Mouse (Mus musculus): Measurements from ENCODE around the gene Auts2. TPM values are rescaled to one million over a fixed set of nuclear protein-coding genes. Genes with fewer than 3 reads are reported as not detected.

The Auts2 gene
- polyA plus RNA-seq, 1 experiment from 2014 or later: 19.0 TPM

- Histone ChIP-seq H3K27ac (no peak overlapping the region), H3K9ac (no peak overlapping the region), H3K4me2 (replicated peaks) (no peak overlapping the region), H3K4me1 (replicated peaks) (no peaks in the 10 kb centered on the region), H3K4me3 (replicated peaks) (no peak overlapping the region), H3K36me3 (no peaks in the 10 kb centered on the region), H3K27me3 (replicated peaks) (no peaks in the 10 kb centered on the region), H3K9me3 (no peaks in the 10 kb centered on the region)
- no peak for ATAC-seq
- 88% methylated on average over 14 of the region's 14 CpGs for WGBS
Observed at GRCm38 (mm10) chr5:131781063-131781462, 762.1 kb downstream of the Auts2 start.

GRCm38 (mm10) chr5:131779171-131779570, 764.0 kb downstream of the Auts2 start:
- Histone ChIP-seq H3K36me3 (no peaks in the 10 kb centered on the region), H3K4me1 (replicated peaks) (no peaks in the 10 kb centered on the region), H3K27ac (no peak overlapping the region), H3K4me2 (replicated peaks) (no peak overlapping the region), H3K4me3 (replicated peaks) (no peak overlapping the region), H3K9ac (no peak overlapping the region), H3K27me3 (replicated peaks) (no peaks in the 10 kb centered on the region), H3K9me3 (no peaks in the 10 kb centered on the region)
- ATAC-seq: no peak

GRCm38 (mm10) chr5:131775672-131776071, 767.5 kb downstream of the Auts2 start:
- no peaks in the 10 kb centered on the region for H3K27me3 ChIP-seq (replicated peaks)
- no peak overlapping the region for H3K9ac ChIP-seq
- no peaks in the 10 kb centered on the region for H3K36me3 ChIP-seq
- no peak overlapping the region for H3K4me3 ChIP-seq (replicated peaks)
- H3K27ac ChIP-seq: no peak overlapping the region
- H3K4me1 ChIP-seq (replicated peaks): no peaks in the 10 kb centered on the region
- 66% methylated on average over 5 of the region's 5 CpGs for whole genome bisulfite sequencing
- no peak overlapping the region for H3K4me2 ChIP-seq (replicated peaks)
- no peak for ATAC-seq
- H3K9me3 ChIP-seq: no peaks in the 10 kb centered on the region

- Histone ChIP-seq H3K9me3 (no peaks in the 10 kb centered on the region), H3K9ac (no peak overlapping the region), H3K27ac (no peak overlapping the region), H3K4me2 (replicated peaks) (no peak overlapping the region), H3K4me3 (replicated peaks) (no peak overlapping the region), H3K36me3 (no peaks in the 10 kb centered on the region), H3K27me3 (replicated peaks) (no peaks in the 10 kb centered on the region), H3K4me1 (replicated peaks) (no peaks in the 10 kb centered on the region)
- WGBS: 57% methylated on average over 12 of the region's 12 CpGs
- peak; percentile 56; the same call in 1 of the 2 replicates for ATAC-seq
Observed at GRCm38 (mm10) chr5:131775222-131775621, 767.9 kb downstream of the Auts2 start.

GRCm38 (mm10) chr5:131774792-131775191, 768.4 kb downstream of the Auts2 start:
- no peaks in the 10 kb centered on the region for H3K36me3 ChIP-seq
- WGBS: 89% methylated on average over 6 of the region's 6 CpGs
- no peak overlapping the region for H3K4me2 ChIP-seq (replicated peaks)
- H3K27ac ChIP-seq: no peak overlapping the region
- ATAC-seq: no peak
- no peak overlapping the region for H3K4me3 ChIP-seq (replicated peaks)
- no peaks in the 10 kb centered on the region for H3K4me1 ChIP-seq (replicated peaks)
- no peaks in the 10 kb centered on the region for H3K9me3 ChIP-seq
- H3K9ac ChIP-seq: no peak overlapping the region
- no peaks in the 10 kb centered on the region for H3K27me3 ChIP-seq (replicated peaks)

- H3K27ac ChIP-seq: no peak overlapping the region
- H3K27me3 ChIP-seq (replicated peaks): no peaks in the 10 kb centered on the region
- no peak overlapping the region for H3K9ac ChIP-seq
- H3K4me3 ChIP-seq (replicated peaks): no peak overlapping the region
- no peaks in the 10 kb centered on the region for H3K4me1 ChIP-seq (replicated peaks)
- no peak for ATAC-seq
- no peak overlapping the region for H3K4me2 ChIP-seq (replicated peaks)
- no peaks in the 10 kb centered on the region for H3K36me3 ChIP-seq
- H3K9me3 ChIP-seq: no peaks in the 10 kb centered on the region
- 97% methylated on average over 1 of the region's 1 CpGs for WGBS
Observed at GRCm38 (mm10) chr5:131772616-131773015, 770.5 kb downstream of the Auts2 start.

DNA sequence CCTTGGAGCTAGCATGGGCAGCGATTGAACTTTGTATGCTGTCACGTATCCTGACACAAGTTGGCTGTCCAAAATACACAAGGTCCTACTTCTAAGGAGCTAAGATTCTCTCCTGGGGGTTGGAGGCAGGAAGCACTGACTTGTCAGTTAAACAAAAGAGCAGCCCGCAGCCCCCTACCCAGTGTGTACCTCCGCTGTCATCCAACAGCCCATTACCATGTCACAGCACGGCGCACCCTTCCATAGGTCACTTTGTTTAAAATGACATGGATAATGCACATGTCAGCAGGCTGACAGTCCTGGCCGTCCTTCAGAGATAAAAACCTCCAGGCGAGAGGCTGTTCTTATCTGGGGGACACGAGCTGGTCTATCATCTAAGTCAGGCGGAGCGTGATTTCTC, 773.9 kb downstream of the Auts2 start:
- H3K4me2 ChIP-seq (replicated peaks): no peak overlapping the region
- no peak overlapping the region for H3K27ac ChIP-seq
- H3K4me3 ChIP-seq (replicated peaks): no peak overlapping the region
- no peaks in the 10 kb centered on the region for H3K4me1 ChIP-seq (replicated peaks)
- H3K36me3 ChIP-seq: no peaks in the 10 kb centered on the region
- no peaks in the 10 kb centered on the region for H3K27me3 ChIP-seq (replicated peaks)
- peak; percentile 65 for ATAC-seq
- H3K9me3 ChIP-seq: no peaks in the 10 kb centered on the region
- no peak overlapping the region for H3K9ac ChIP-seq
- 58% methylated on average over 11 of the region's 11 CpGs for WGBS

GRCm38 (mm10) chr5:131767699-131768264, 775.4 kb downstream of the Auts2 start:
- ATAC-seq: no peak
- no peak overlapping the region for H3K4me2 ChIP-seq (replicated peaks)
- H3K27ac ChIP-seq: no peak overlapping the region
- H3K4me3 ChIP-seq (replicated peaks): no peak overlapping the region
- H3K36me3 ChIP-seq: no peaks in the 10 kb centered on the region
- no peaks in the 10 kb centered on the region for H3K27me3 ChIP-seq (replicated peaks)
- WGBS: 78% methylated on average over 12 of the region's 12 CpGs
- no peak overlapping the region for H3K9ac ChIP-seq
- no peaks in the 10 kb centered on the region for H3K9me3 ChIP-seq
- no peaks in the 10 kb centered on the region for H3K4me1 ChIP-seq (replicated peaks)

GRCm38 (mm10) chr5:131767176-131767575, 776.0 kb downstream of the Auts2 start:
- Histone ChIP-seq H3K9ac (no peak overlapping the region), H3K36me3 (no peaks in the 10 kb centered on the region), H3K9me3 (no peaks in the 10 kb centered on the region), H3K27ac (no peak overlapping the region), H3K4me1 (replicated peaks) (no peaks in the 10 kb centered on the region), H3K4me2 (replicated peaks) (no peak overlapping the region), H3K27me3 (replicated peaks) (no peaks in the 10 kb centered on the region), H3K4me3 (replicated peaks) (no peak overlapping the region)
- WGBS: 84% methylated on average over 9 of the region's 9 CpGs
- no peak for ATAC-seq

DNA sequence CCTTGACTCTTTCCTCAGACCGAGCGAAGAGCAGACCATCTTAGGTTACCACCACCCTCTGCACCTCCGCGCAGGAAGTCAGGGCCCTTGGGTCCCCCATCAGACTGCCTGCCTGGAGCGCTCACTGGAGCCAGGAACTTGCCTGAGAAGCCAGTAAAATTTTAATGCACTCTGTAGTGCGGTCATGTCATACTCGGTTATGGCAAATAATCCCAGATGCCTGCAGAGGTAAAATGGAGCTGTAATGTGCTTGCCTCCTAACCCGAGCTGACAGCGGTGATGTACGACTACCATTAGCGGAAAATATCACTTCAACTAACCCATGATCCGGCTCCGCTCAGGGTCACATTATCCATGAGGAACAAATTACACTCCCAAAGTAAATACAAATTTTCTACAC, 783.7 kb downstream of the Auts2 start:
- Histone ChIP-seq H3K36me3 (no peaks in the 10 kb centered on the region), H3K27me3 (replicated peaks) (no peaks in the 10 kb centered on the region), H3K4me1 (replicated peaks) (no peaks in the 10 kb centered on the region), H3K4me3 (replicated peaks) (no peak overlapping the region), H3K4me2 (replicated peaks) (no peak overlapping the region), H3K27ac (no peak overlapping the region), H3K9me3 (no peaks in the 10 kb centered on the region), H3K9ac (no peak overlapping the region)
- WGBS: 83% methylated on average over 13 of the region's 13 CpGs
- ATAC-seq: no peak

DNA sequence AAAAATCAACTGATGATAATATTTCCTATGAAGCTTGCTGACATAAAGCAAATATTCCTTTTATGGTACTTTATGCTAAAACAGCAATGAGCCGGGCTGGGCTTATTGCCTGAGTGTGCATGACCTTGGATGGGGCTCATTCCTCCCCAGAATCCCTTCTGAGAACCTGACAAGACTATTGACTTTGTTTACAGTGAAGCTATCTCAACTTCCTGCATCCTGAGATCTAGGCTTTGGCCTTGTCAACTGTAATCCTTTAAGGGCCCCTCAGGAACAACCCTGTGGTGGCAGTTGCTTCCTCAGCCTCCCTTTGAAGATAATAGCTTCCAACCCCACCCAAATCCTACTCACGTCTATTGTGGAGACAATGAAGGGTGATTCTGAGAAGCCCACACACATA, 792.8 kb downstream of the Auts2 start:
- Histone ChIP-seq H3K9ac (no peak overlapping the region), H3K27ac (peak overlapping the region; percentile 44; the same call in 1 of the 2 replicates), H3K9me3 (no peaks in the 10 kb centered on the region), H3K36me3 (no peaks in the 10 kb centered on the region), H3K4me1 (replicated peaks) (peaks cover 13% of the 10 kb centered on the region), H3K4me2 (replicated peaks) (no peak overlapping the region), H3K27me3 (replicated peaks) (no peaks in the 10 kb centered on the region), H3K4me3 (replicated peaks) (no peak overlapping the region)
- peak; percentile 68 for ATAC-seq
- 34% methylated on average over 2 of the region's 2 CpGs for WGBS

DNA sequence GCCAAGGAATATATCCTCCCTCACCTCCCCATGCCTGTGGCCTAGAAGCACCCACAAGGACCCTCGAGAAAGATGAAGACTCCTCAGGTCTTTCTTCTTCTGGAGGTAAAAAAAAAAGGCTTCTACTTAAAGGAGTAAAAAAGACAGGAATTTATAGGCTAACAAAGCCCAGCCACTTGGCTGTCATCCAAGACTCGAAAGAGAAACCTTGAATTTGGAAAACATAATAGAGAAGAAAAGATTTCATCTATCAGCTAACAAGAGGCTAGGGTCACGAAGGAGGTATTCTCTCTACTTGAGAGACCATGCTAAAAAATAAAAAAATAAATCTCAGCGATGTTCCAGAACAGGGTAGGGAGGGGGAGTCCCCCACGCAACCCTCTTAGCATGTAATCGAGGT, 793.9 kb downstream of the Auts2 start:
- WGBS: 36% methylated on average over 6 of the region's 6 CpGs
- Histone ChIP-seq H3K4me2 (replicated peaks) (no peak overlapping the region), H3K9me3 (no peaks in the 10 kb centered on the region), H3K4me3 (replicated peaks) (no peak overlapping the region), H3K27ac (no peak overlapping the region), H3K4me1 (replicated peaks) (peaks cover 13% of the 10 kb centered on the region), H3K9ac (no peak overlapping the region), H3K36me3 (no peaks in the 10 kb centered on the region), H3K27me3 (replicated peaks) (no peaks in the 10 kb centered on the region)
- ATAC-seq: no peak

GRCm38 (mm10) chr5:131743069-131743468, 800.1 kb downstream of the Auts2 start:
- Histone ChIP-seq H3K9me3 (no peaks in the 10 kb centered on the region), H3K36me3 (no peaks in the 10 kb centered on the region), H3K4me2 (replicated peaks) (no peak overlapping the region), H3K4me3 (replicated peaks) (no peak overlapping the region), H3K27me3 (replicated peaks) (no peaks in the 10 kb centered on the region), H3K27ac (no peak overlapping the region), H3K4me1 (replicated peaks) (no peaks in the 10 kb centered on the region), H3K9ac (no peak overlapping the region)
- ATAC-seq: no peak
- whole genome bisulfite sequencing: 62% methylated on average over 8 of the region's 8 CpGs
